Mouse (Mus musculus) testis, adult 2 months (tissue): ENCODE results near the gene Repin1. TPM values are rescaled to one million over a fixed set of nuclear protein-coding genes. Genes with fewer than 3 reads are reported as not detected.

ENCODE experiments used
- H3K27ac ChIP-seq: fragments of 200-500 bp; 2 replicates; pipeline ENCODE4 v1.5.1; 2012; ENCODE audit warnings: low read depth, low read length; ENCODE audit not compliant: control insufficient read depth, insufficient read depth
- H3K27me3 ChIP-seq: fragments of 200-500 bp; 2 replicates; pipeline ENCODE4 v1.6.1; 2012; ENCODE audit warnings: mild to moderate bottlenecking, low read length, moderate library complexity; ENCODE audit not compliant: control insufficient read depth, insufficient read depth
- H3K36me3 ChIP-seq: fragments of 200-500 bp; 2 replicates; pipeline ENCODE4 v1.6.1; 2012; ENCODE audit warnings: mild to moderate bottlenecking, low read length; ENCODE audit not compliant: control insufficient read depth, insufficient read depth
- H3K4me1 ChIP-seq: fragments of 200-500 bp; 2 replicates; pipeline ENCODE4 v1.6.1; 2012; ENCODE audit warnings: low read length; ENCODE audit not compliant: control insufficient read depth, insufficient read depth
- H3K4me3 ChIP-seq: fragments of 200-500 bp; 2 replicates; pipeline ENCODE4 v1.5.1; 2012; ENCODE audit warnings: low read depth, mild to moderate bottlenecking, low read length, moderate library complexity, mixed read lengths; ENCODE audit not compliant: control insufficient read depth
- CTCF ChIP-seq: fragments of 200-500 bp; IDR thresholded peaks from 2 replicates; pipeline ENCODE4 v1.5.1; 2012; ENCODE audit warnings: low read depth, mild to moderate bottlenecking, inconsistent platforms, low read length, moderate library complexity; ENCODE audit not compliant: control insufficient read depth, insufficient read depth, insufficient replicate concordance
- POLR2A ChIP-seq: fragments of 200-500 bp; IDR thresholded peaks from 2 replicates; pipeline ENCODE4 v1.6.1; 2012; ENCODE audit warnings: low read depth, mild to moderate bottlenecking, inconsistent platforms, low read length, moderate library complexity; ENCODE audit not compliant: control insufficient read depth
- polyA plus RNA-seq: library from polyadenylated mRNA; depleted of rRNA; stranded (reverse); fragments of >200 nt; gene quantifications from 2 replicates; pipeline ENCODE4 v1.2.3, GENCODE M21; 2012

The Repin1 gene
- polyA plus RNA-seq, 1 experiment = 17.8 TPM

GRCm38 (mm10) chr6:48554280-48555103 lies 39.2 kb upstream of the Repin1 start, which contains the start of gene Lrrc61:
TSS of gene Lrrc61 (plus strand) at chr6:48554796.
- Histone ChIP-seq H3K36me3 (no peaks in the 10 kb centered on the region; the same call in 1 of the 2 replicates), H3K27me3 (no peaks in the 10 kb centered on the region), H3K27ac (peak within 1 kb of the TSS; percentile 99), H3K4me3 (peak within 1 kb of the TSS; percentile 95), H3K4me1 (peaks cover 16% of the 10 kb centered on the region)
- TF ChIP-seq CTCF = no peak
- peak; percentile 92 for TF ChIP-seq POLR2A

GRCm38 (mm10) chr6:48555104-48555890 lies 38.4 kb upstream of the Repin1 start:
- Histone ChIP-seq H3K36me3 (no peaks in the 10 kb centered on the region; the same call in 1 of the 2 replicates), H3K4me3 (peak overlapping the region; percentile 95), H3K27ac (peak overlapping the region; percentile 99), H3K4me1 (peaks cover 16% of the 10 kb centered on the region), H3K27me3 (no peaks in the 10 kb centered on the region)
- TF ChIP-seq POLR2A (no peak), CTCF (no peak)

- Histone ChIP-seq H3K27me3 (no peaks in the 10 kb centered on the region), H3K4me3 (peak overlapping the region; percentile 95), H3K4me1 (peaks cover 16% of the 10 kb centered on the region), H3K36me3 (no peaks in the 10 kb centered on the region; the same call in 1 of the 2 replicates), H3K27ac (peak overlapping the region; percentile 99)
- no peak for TF ChIP-seq POLR2A
- no peak for TF ChIP-seq CTCF
Measured at GRCm38 (mm10) chr6:48555956-48556355, 37.7 kb upstream of the Repin1 start.

GRCm38 (mm10) chr6:48565693-48566310 lies 27.9 kb upstream of the Repin1 start:
- H3K36me3 ChIP-seq = no peaks in the 10 kb centered on the region; the same call in 1 of the 2 replicates
- H3K4me1 ChIP-seq = no peaks in the 10 kb centered on the region
- TF ChIP-seq POLR2A (no peak), CTCF (no peak)
- H3K27ac ChIP-seq = no peak overlapping the region
- no peak overlapping the region for H3K4me3 ChIP-seq
- H3K27me3 ChIP-seq = no peaks in the 10 kb centered on the region

GRCm38 (mm10) chr6:48566312-48566711 lies 27.4 kb upstream of the Repin1 start:
- Histone ChIP-seq H3K27ac (no peak overlapping the region), H3K27me3 (no peaks in the 10 kb centered on the region), H3K4me1 (no peaks in the 10 kb centered on the region), H3K36me3 (no peaks in the 10 kb centered on the region; the same call in 1 of the 2 replicates), H3K4me3 (no peak overlapping the region)
- TF ChIP-seq POLR2A (no peak), CTCF (no peak)

GRCm38 (mm10) chr6:48568036-48568984 lies 25.4 kb upstream of the Repin1 start:
- no peak for TF ChIP-seq CTCF
- TF ChIP-seq POLR2A = no peak
- Histone ChIP-seq H3K4me1 (peaks cover 12% of the 10 kb centered on the region), H3K4me3 (no peak overlapping the region), H3K27me3 (no peaks in the 10 kb centered on the region), H3K36me3 (no peaks in the 10 kb centered on the region; the same call in 1 of the 2 replicates), H3K27ac (no peak overlapping the region)
